Mouse (Mus musculus) liver, postnatal 0 days (tissue): Measurements from ENCODE around the gene Gabarap. TPM values are rescaled to one million over a fixed set of nuclear protein-coding genes. Genes with fewer than 3 reads are reported as not detected.
"Not testable (repeated sequence)": the region's sequence is repeated elsewhere in the genome, so short reads cannot be mapped to it uniquely, and the experiment has no call there.

Experiments
- ATAC-seq: fragments of 200-750 bp; cut with Nextera tagmentation; 2 replicates; pipeline ENCODE4 v1.8.0; 2017; ENCODE audit warnings: mild to moderate bottlenecking, moderate library complexity
- DNase-seq: peaks from one replicate; pipeline ENCODE4 v3.0.0-alpha.2; 2016
- H3K27ac ChIP-seq: fragments of 300-500 bp; sonication (generic); 2 replicates; pipeline ENCODE4 v1.5.1; 2014; ENCODE audit warnings: antibody characterized with exemption, moderate library complexity, mild to moderate bottlenecking, low read depth
- H3K27me3 ChIP-seq: fragments of 300-500 bp; sonication (generic); 2 replicates; pipeline ENCODE4 v1.6.1; 2014; ENCODE audit warnings: low read length, control low read depth, mixed read lengths; ENCODE audit not compliant: insufficient read depth
- H3K36me3 ChIP-seq: fragments of 300-500 bp; sonication (generic); replicated peaks from 2 replicates; pipeline ENCODE4 v1.6.1; 2014; ENCODE audit warnings: mild to moderate bottlenecking, control low read depth, low read length, moderate library complexity, mixed read lengths; ENCODE audit not compliant: insufficient read depth
- H3K4me1 ChIP-seq: fragments of 300-500 bp; sonication (generic); 2 replicates; pipeline ENCODE4 v1.6.1; 2014; ENCODE audit warnings: antibody characterized with exemption, mild to moderate bottlenecking, control low read depth; ENCODE audit not compliant: insufficient read depth
- H3K4me2 ChIP-seq: fragments of 300-500 bp; sonication (generic); 2 replicates; pipeline ENCODE4 v1.6.1; 2014; ENCODE audit warnings: low read depth, mild to moderate bottlenecking, low read length, moderate library complexity, mixed read lengths
- H3K4me3 ChIP-seq: fragments of 300-500 bp; sonication (generic); 2 replicates; pipeline ENCODE4 v1.5.1; 2014; ENCODE audit warnings: low read depth, low read length
- H3K9ac ChIP-seq: fragments of 300-500 bp; sonication (generic); replicated peaks from 2 replicates; pipeline ENCODE4 v1.6.1; 2014; ENCODE audit warnings: mild to moderate bottlenecking, moderate library complexity
- H3K9me3 ChIP-seq: fragments of 300-500 bp; sonication (generic); 2 replicates; pipeline ENCODE4 v1.6.1; 2016; ENCODE audit warnings: mild to moderate bottlenecking, control low read depth, low read length, mixed read lengths
- CTCF ChIP-seq: sonication (generic); IDR thresholded peaks from 2 replicates; pipeline ENCODE4 v1.5.1; 2016; ENCODE audit warnings: antibody characterized with exemption, low read depth
- EP300 ChIP-seq: IDR thresholded peaks from 2 replicates; pipeline ENCODE4 v1.6.1; 2016; ENCODE audit warnings: antibody characterized with exemption, low read depth, mild to moderate bottlenecking
- WGBS: fragments of 180-500 bp; shearing (Covaris S2); extraction: QIAGEN DNeasy Blood & Tissue Kit; methylation state at CpG from one replicate; pipeline ENCODE4 v1.1.7; 2014; ENCODE audit not compliant: insufficient replicate concordance; 5-methylcytosine and 5-hydroxymethylcytosine counted together
- polyA plus RNA-seq: library from polyadenylated mRNA; unstranded; fragments of >200 nt; fragmentation: Nextera tagmentation; extraction: Ambion mirVana; gene quantifications from 2 replicates; pipeline ENCODE4 v1.2.1, GENCODE M21; 2015

The Gabarap gene
- polyA plus RNA-seq, 1 experiment from 2014 or later, result 305 TPM

- TF ChIP-seq CTCF (peak; percentile 98), EP300 (no peak)
- H3K4me2 ChIP-seq, result peak overlapping the region; percentile 93
- H3K9me3 ChIP-seq, result no peaks in the 10 kb centered on the region
- peaks cover 23% of the 10 kb centered on the region for H3K4me1 ChIP-seq
- peak overlapping the region; percentile 73 for H3K4me3 ChIP-seq
- peak overlapping the region; percentile 68 for H3K27ac ChIP-seq
- WGBS, result 1% methylated on average over 14 of the region's 14 CpGs
- H3K27me3 ChIP-seq, result peaks cover 29% of the 10 kb centered on the region; the same call in 1 of the 2 replicates
- DNase-seq, result peak; percentile 92
- H3K9ac ChIP-seq, result peak overlapping the region; percentile 78
- ATAC-seq, result peak; percentile 59
- peaks cover 9% of the 10 kb centered on the region for H3K36me3 ChIP-seq
These were observed 42.2 kb upstream of the Gabarap start for GRCm38 (mm10) chr11:69948763-69949150.

GRCm38 (mm10) chr11:69950807-69951459 is 40.0 kb upstream of the Gabarap start:
- peaks cover 18% of the 10 kb centered on the region for H3K4me1 ChIP-seq
- 46% methylated on average over 4 of the region's 4 CpGs for WGBS
- ATAC-seq, result no peak
- H3K4me2 ChIP-seq, result no peak overlapping the region
- no peak overlapping the region for H3K9ac ChIP-seq
- TF ChIP-seq CTCF, result peak; percentile 56
- no peak for TF ChIP-seq EP300
- H3K36me3 ChIP-seq, result no peaks in the 10 kb centered on the region
- H3K27ac ChIP-seq, result no peak overlapping the region
- no peak overlapping the region for H3K4me3 ChIP-seq
- H3K27me3 ChIP-seq, result peaks cover 26% of the 10 kb centered on the region; the same call in 1 of the 2 replicates
- DNase-seq, result no peak
- no peaks in the 10 kb centered on the region for H3K9me3 ChIP-seq

DNA sequence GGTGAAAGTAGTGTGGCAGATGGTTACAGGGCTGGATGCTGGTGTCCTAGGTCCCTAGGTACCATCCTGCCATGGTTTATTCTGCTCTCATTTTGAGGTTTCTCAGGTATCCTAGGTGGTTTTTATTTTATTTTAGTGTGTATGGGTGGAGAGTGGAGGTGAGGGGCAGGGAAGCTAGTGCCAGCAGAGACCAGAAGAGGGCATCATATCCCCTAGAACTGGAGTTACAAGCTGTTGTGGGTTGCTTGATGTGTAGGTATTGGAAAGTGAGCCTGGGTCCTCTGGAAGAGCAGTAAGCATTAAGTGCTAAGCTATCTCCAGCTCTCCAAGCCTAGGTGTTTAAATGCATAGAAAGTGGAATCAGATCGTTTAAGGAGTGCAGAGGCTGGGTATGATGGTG is 38.7 kb upstream of the Gabarap start:
- H3K27me3 ChIP-seq, result peaks cover 22% of the 10 kb centered on the region; the same call in 1 of the 2 replicates
- 35% methylated on average over 1 of the region's 1 CpGs for WGBS

GRCm38 (mm10) chr11:69953267-69953915 is 37.6 kb upstream of the Gabarap start:
- 38% methylated on average over 11 of the region's 11 CpGs for WGBS
- ATAC-seq (no peak), DNase-seq (no peak)
- Histone ChIP-seq H3K9ac (no peak overlapping the region), H3K9me3 (no peaks in the 10 kb centered on the region), H3K4me1 (peaks cover 7% of the 10 kb centered on the region), H3K36me3 (no peaks in the 10 kb centered on the region), H3K27me3 (peaks cover 15% of the 10 kb centered on the region), H3K4me3 (no peak overlapping the region), H3K4me2 (no peak overlapping the region), H3K27ac (no peak overlapping the region)
- no peak for TF ChIP-seq CTCF
- TF ChIP-seq EP300, result no peak

More for the DNA sequence above, 38.7 kb upstream of the Gabarap start:
- no peaks in the 10 kb centered on the region for H3K9me3 ChIP-seq
- no peak for TF ChIP-seq EP300
- peak; percentile 51 for TF ChIP-seq CTCF
- no peak overlapping the region for H3K9ac ChIP-seq
- H3K36me3 ChIP-seq, result no peaks in the 10 kb centered on the region
- H3K4me1 ChIP-seq, result peaks cover 15% of the 10 kb centered on the region
- H3K27ac ChIP-seq, result no peak overlapping the region
- no peak for ATAC-seq
- no peak overlapping the region for H3K4me3 ChIP-seq
- H3K4me2 ChIP-seq, result no peak overlapping the region
- DNase-seq, result no peak

- not testable (repeated sequence) for H3K4me3 ChIP-seq, H3K36me3 ChIP-seq, DNase-seq, H3K27ac ChIP-seq, H3K9me3 ChIP-seq, H3K9ac ChIP-seq, H3K4me2 ChIP-seq, H3K4me1 ChIP-seq, ATAC-seq
- 66% methylated on average over 4 of the region's 4 CpGs for WGBS
- peaks cover 12% of the 10 kb centered on the region; the same call in 1 of the 2 replicates for H3K27me3 ChIP-seq
These were observed 35.3 kb upstream of the Gabarap start for GRCm38 (mm10) chr11:69955618-69956017.

GRCm38 (mm10) chr11:69956218-69956617 is 34.7 kb upstream of the Gabarap start:
- H3K36me3 ChIP-seq, result no peaks in the 10 kb centered on the region
- no peak overlapping the region for H3K9ac ChIP-seq
- DNase-seq, result no peak
- no peak for ATAC-seq
- H3K27ac ChIP-seq, result no peak overlapping the region
- no peaks in the 10 kb centered on the region for H3K9me3 ChIP-seq
- TF ChIP-seq EP300 (no peak), CTCF (peak; percentile 37; the same call in 1 of the 2 replicates)
- WGBS, result 75% methylated on average over 1 of the region's 1 CpGs
- 0 out of 2 replicates have a peak, but pooled peaks cover 3% of the 10 kb centered on the region for H3K4me1 ChIP-seq
- H3K27me3 ChIP-seq, result peaks cover 10% of the 10 kb centered on the region; the same call in 1 of the 2 replicates
- H3K4me2 ChIP-seq, result no peak overlapping the region
- no peak overlapping the region for H3K4me3 ChIP-seq
